Mouse (Mus musculus): Measurements from ENCODE around the gene Bmpr1a.

Bmpr1a gene

GRCm38 (mm10) chr14:34505309-34505708 lies 2.2 kb upstream of the Bmpr1a start:
- no peak for DNase-seq (ENCODE audit: low read depth, low spot score)

- no peak for DNase-seq (ENCODE audit: low read depth, low spot score)
Measured at GRCm38 (mm10) chr14:34504377-34504776, 1.2 kb upstream of the Bmpr1a start.

GRCm38 (mm10) chr14:34503759-34504158 lies 618 bp upstream of the Bmpr1a start:
- DNase-seq (ENCODE audit: low read depth, low spot score), result no peak

- DNase-seq (ENCODE audit: low read depth, low spot score), result no peak
Measured at GRCm38 (mm10) chr14:34502475-34503324, 441 bp downstream of the Bmpr1a start.

- DNase-seq (ENCODE audit: low read depth, low spot score), result no peak
Measured at GRCm38 (mm10) chr14:34501804-34502474, 1.2 kb downstream of the Bmpr1a start.

GRCm38 (mm10) chr14:34501447-34501803 lies 1.7 kb downstream of the Bmpr1a start:
- DNase-seq (ENCODE audit: low read depth, low spot score), result no peak

GRCm38 (mm10) chr14:34500309-34500708 lies 2.8 kb downstream of the Bmpr1a start:
- DNase-seq (ENCODE audit: low read depth, low spot score), result no peak

GRCm38 (mm10) chr14:34499664-34500063 lies 3.5 kb downstream of the Bmpr1a start:
- DNase-seq (ENCODE audit: low read depth, low spot score), result no peak

- DNase-seq (ENCODE audit: low read depth, low spot score), result no peak
Measured at GRCm38 (mm10) chr14:34497346-34497745, 5.8 kb downstream of the Bmpr1a start.

GRCm38 (mm10) chr14:34493682-34494081 lies 9.5 kb downstream of the Bmpr1a start:
- no peak for DNase-seq (ENCODE audit: low read depth, low spot score)

- DNase-seq (ENCODE audit: low read depth, low spot score), result no peak
Measured at GRCm38 (mm10) chr14:34492688-34493087, 10.5 kb downstream of the Bmpr1a start.

GRCm38 (mm10) chr14:34490965-34491364 lies 12.2 kb downstream of the Bmpr1a start:
- no peak for DNase-seq (ENCODE audit: low read depth, low spot score)

- no peak for DNase-seq (ENCODE audit: low read depth, low spot score)
Measured at GRCm38 (mm10) chr14:34489928-34490327, 13.2 kb downstream of the Bmpr1a start.

GRCm38 (mm10) chr14:34486169-34486568 lies 17.0 kb downstream of the Bmpr1a start:
- DNase-seq (ENCODE audit: low read depth, low spot score), result no peak

- DNase-seq (ENCODE audit: low read depth, low spot score), result no peak
Measured at GRCm38 (mm10) chr14:34483469-34484341, 19.4 kb downstream of the Bmpr1a start.

GRCm38 (mm10) chr14:34471591-34471990 lies 31.6 kb downstream of the Bmpr1a start:
- DNase-seq (ENCODE audit: low read depth, low spot score), result no peak

- no peak for DNase-seq (ENCODE audit: low read depth, low spot score)
Measured at GRCm38 (mm10) chr14:34466291-34466690, 36.9 kb downstream of the Bmpr1a start.

GRCm38 (mm10) chr14:34459386-34459785 lies 43.8 kb downstream of the Bmpr1a start:
- no peak for DNase-seq (ENCODE audit: low read depth, low spot score)

GRCm38 (mm10) chr14:34458880-34459279 lies 44.3 kb downstream of the Bmpr1a start:
- no peak for DNase-seq (ENCODE audit: low read depth, low spot score)

GRCm38 (mm10) chr14:34454282-34454681 lies 48.9 kb downstream of the Bmpr1a start:
- no peak for DNase-seq (ENCODE audit: low read depth, low spot score)

GRCm38 (mm10) chr14:34453648-34454047 lies 49.5 kb downstream of the Bmpr1a start:
- DNase-seq (ENCODE audit: low read depth, low spot score), result no peak

GRCm38 (mm10) chr14:34451872-34452271 lies 51.3 kb downstream of the Bmpr1a start:
- no peak for DNase-seq (ENCODE audit: low read depth, low spot score)

Measured in c-Kit-negative CD71-positive TER-119-positive erythroid progenitor cells, embryonic 14.5 days (primary cell).